Comparison of ENCODE assay signal across 33 mouse cellular contexts in the genomic region with DNA sequence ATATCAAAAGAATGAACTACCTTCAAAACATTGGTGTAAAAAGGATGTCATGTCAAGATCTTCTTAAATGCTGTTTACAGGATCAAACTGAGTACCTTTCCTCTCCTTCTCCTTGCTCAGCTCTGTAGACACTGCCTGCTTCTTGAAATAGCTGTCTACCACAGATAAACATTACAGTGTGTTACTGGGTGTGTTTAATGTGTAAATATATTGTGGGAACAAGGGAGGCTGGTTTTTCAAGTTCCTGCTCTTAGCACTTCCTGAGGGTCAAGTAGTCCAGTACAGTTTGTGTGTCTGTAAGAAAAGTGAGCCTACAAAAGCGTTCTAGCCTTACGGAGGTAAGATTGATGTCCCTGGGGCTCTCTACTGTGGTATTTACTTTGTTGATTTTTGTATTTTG. TPM values are rescaled to one million over a fixed set of nuclear protein-coding genes. Genes with fewer than 3 reads are reported as not detected.
DNase-seq lines count a peak whose midpoint lies in the region; ATAC-seq and TF ChIP-seq lines count a peak whose summit lies in the region.
"Had no signal": no experiment of that assay in that cellular context is flagged by ENCODE, and none has a peak within 500 bp of the region (broad histone marks: within the 10 kb centered on the region; RNA-seq: fewer than 3 reads in every experiment).

No protein-coding gene starts in this region.

- H3K4me3 ChIP-seq in lung, postnatal 0 days (ENCODE audit: low read depth, low read length) = no peak overlapping the region
- no peak overlapping the region for H3K4me3 ChIP-seq in lung, adult 2 months (replicated peaks; ENCODE audit: extremely low read depth, low read depth, low read length)
- no peak overlapping the region for H3K4me3 ChIP-seq in stomach, postnatal 0 days (ENCODE audit: low read depth, low read length)
- no peak overlapping the region for H3K4me3 ChIP-seq in hindbrain, postnatal 0 days (ENCODE audit: low read length)
- H3K4me3 ChIP-seq: embryonic facial prominence, embryonic 12.5 days; embryonic facial prominence, embryonic 15.5 days; gastrocnemius, adult 2 months; hindbrain, embryonic 12.5 days; hindbrain, embryonic 15.5 days had no signal

- TF ChIP-seq EP300 in lung, postnatal 0 days (IDR thresholded peaks at IDR 0.05) = peak; percentile 46; the same call in 1 of the 2 replicates
- TF ChIP-seq EP300 in stomach, postnatal 0 days (optimal IDR thresholded peaks at IDR 0.05) = no peak

- no peak overlapping the region for H3K4me2 ChIP-seq in lung, postnatal 0 days (replicated peaks; ENCODE audit: low read depth, low read length)
- no peak overlapping the region for H3K4me2 ChIP-seq in stomach, postnatal 0 days (replicated peaks; ENCODE audit: low read depth)
- H3K4me2 ChIP-seq in hindbrain, postnatal 0 days (ENCODE audit: low read depth, low read length) = no peak overlapping the region
- H3K4me2 ChIP-seq: embryonic facial prominence, embryonic 12.5 days; embryonic facial prominence, embryonic 15.5 days; heart, embryonic 11.5 days; hindbrain, embryonic 12.5 days; hindbrain, embryonic 15.5 days had no signal

- no peaks in the 10 kb centered on the region for H3K9me3 ChIP-seq in lung, postnatal 0 days (ENCODE audit: low read length)
- no peaks in the 10 kb centered on the region for H3K9me3 ChIP-seq in stomach, postnatal 0 days (ENCODE audit: control insufficient read depth, low read length)
- no peaks in the 10 kb centered on the region for H3K9me3 ChIP-seq in hindbrain, postnatal 0 days (ENCODE audit: low read length)
- H3K9me3 ChIP-seq: embryonic facial prominence, embryonic 12.5 days; embryonic facial prominence, embryonic 15.5 days; hindbrain, embryonic 12.5 days; hindbrain, embryonic 15.5 days had no signal

- no peak for TF ChIP-seq POLR2A in lung, adult 2 months (IDR thresholded peaks at IDR 0.05; ENCODE audit: borderline replicate concordance, extremely low read depth, low read depth, low read length)

- no peak overlapping the region for H3K9ac ChIP-seq in lung, postnatal 0 days (replicated peaks; ENCODE audit: low read depth)
- no peak overlapping the region for H3K9ac ChIP-seq in stomach, postnatal 0 days (ENCODE audit: low read length)
- no peak overlapping the region for H3K9ac ChIP-seq in hindbrain, postnatal 0 days (replicated peaks; ENCODE audit: low read length)
- H3K9ac ChIP-seq: embryonic facial prominence, embryonic 12.5 days; embryonic facial prominence, embryonic 15.5 days; forebrain, postnatal 0 days; hindbrain, embryonic 12.5 days; hindbrain, embryonic 15.5 days had no signal

- no peak for TF ChIP-seq CTCF in lung, postnatal 0 days (IDR thresholded peaks at IDR 0.05)
- no peak for TF ChIP-seq CTCF in lung, adult 2 months (IDR thresholded peaks at IDR 0.05; ENCODE audit: insufficient read depth, low read length)
- TF ChIP-seq CTCF in stomach, postnatal 0 days (IDR thresholded peaks at IDR 0.05; ENCODE audit: low read depth) = no peak
- TF ChIP-seq CTCF in hindbrain, postnatal 0 days (IDR thresholded peaks at IDR 0.05; ENCODE audit: low read depth) = no peak

- H3K27ac ChIP-seq in lung, postnatal 0 days (ENCODE audit: low read length) = no peak overlapping the region
- H3K27ac ChIP-seq in stomach, postnatal 0 days (replicated peaks) = no peak overlapping the region
- no peak overlapping the region for H3K27ac ChIP-seq in hindbrain, postnatal 0 days
- H3K27ac ChIP-seq: embryonic facial prominence, embryonic 12.5 days; embryonic facial prominence, embryonic 15.5 days; gastrocnemius, adult 2 months; hindbrain, embryonic 12.5 days; hindbrain, embryonic 15.5 days had no signal

- no peaks in the 10 kb centered on the region for H3K36me3 ChIP-seq in lung, postnatal 0 days (ENCODE audit: insufficient read depth, low read length)
- no peaks in the 10 kb centered on the region for H3K36me3 ChIP-seq in stomach, postnatal 0 days (ENCODE audit: control insufficient read depth, insufficient read depth, low read length)
- no peaks in the 10 kb centered on the region for H3K36me3 ChIP-seq in hindbrain, postnatal 0 days (ENCODE audit: insufficient read depth, low read length)
- H3K36me3 ChIP-seq: embryonic facial prominence, embryonic 12.5 days; embryonic facial prominence, embryonic 15.5 days; hindbrain, embryonic 12.5 days; hindbrain, embryonic 15.5 days had no signal

- 58% methylated on average over 2 of the region's 2 CpGs for WGBS in lung, postnatal 0 days
- 64% methylated on average over 2 of the region's 2 CpGs for WGBS in lung, adult 2 months
- WGBS in stomach, postnatal 0 days = 61% methylated on average over 2 of the region's 2 CpGs
- 92% methylated on average over 2 of the region's 2 CpGs for WGBS in hindbrain, postnatal 0 days

- no peaks in the 10 kb centered on the region for H3K4me1 ChIP-seq in lung, postnatal 0 days (ENCODE audit: insufficient read depth, low read depth, low read length)
- no peaks in the 10 kb centered on the region for H3K4me1 ChIP-seq in lung, adult 2 months (ENCODE audit: control insufficient read depth, insufficient read depth, low read length)
- H3K4me1 ChIP-seq in stomach, postnatal 0 days (replicated peaks; ENCODE audit: control insufficient read depth, insufficient read depth) = no peaks in the 10 kb centered on the region
- no peaks in the 10 kb centered on the region for H3K4me1 ChIP-seq in hindbrain, postnatal 0 days (ENCODE audit: insufficient read depth, low read length)
- H3K4me1 ChIP-seq: embryonic facial prominence, embryonic 12.5 days; embryonic facial prominence, embryonic 15.5 days; hindbrain, embryonic 12.5 days; hindbrain, embryonic 15.5 days had no signal

- peak; percentile 56 for ATAC-seq in lung, postnatal 0 days
- peak; percentile 66; the same call in 1 of the 2 replicates for ATAC-seq in stomach, postnatal 0 days (ENCODE audit: low FRiP score, low TSS enrichment)
- ATAC-seq in hindbrain, postnatal 0 days = no peak
- ATAC-seq: activated CD4-positive, CD25-positive, alpha-beta regulatory T cell, adult 4 months; forebrain, embryonic 14.5 days; forebrain, postnatal 0 days had no signal

- no peaks in the 10 kb centered on the region for H3K27me3 ChIP-seq in lung, postnatal 0 days (replicated peaks; ENCODE audit: insufficient read depth, low read length)
- no peaks in the 10 kb centered on the region for H3K27me3 ChIP-seq in stomach, postnatal 0 days (ENCODE audit: control insufficient read depth, insufficient read depth, low read length)
- no peaks in the 10 kb centered on the region for H3K27me3 ChIP-seq in hindbrain, postnatal 0 days (ENCODE audit: insufficient read depth, low read length)
- H3K27me3 ChIP-seq: embryonic facial prominence, embryonic 12.5 days; embryonic facial prominence, embryonic 15.5 days; hindbrain, embryonic 12.5 days; hindbrain, embryonic 15.5 days had no signal

- peak; percentile 40 for DNase-seq in lung, postnatal 0 days (ENCODE audit: low spot score)
- DNase-seq in lung, adult 2 months = no peak
- peak; percentile 3 for DNase-seq in 416B (ENCODE audit: low read depth)
- peak; percentile 41 for DNase-seq in lung, postnatal 36 days
- no peak for DNase-seq in stomach, postnatal 0 days (ENCODE audit: low spot score)
- no peak for DNase-seq in hindbrain, postnatal 0 days (ENCODE audit: low spot score)
- DNase-seq: adrenal gland, adult 8-10 months; adrenal gland, postnatal 25 days; cerebellum, adult 18-20 months; cerebellum, adult 9-11 months; cerebellum, postnatal 25 days; forebrain, postnatal 0 days; gastrocnemius, adult 2 months; gastrocnemius, postnatal 14 days; heart, adult 11 months had no signal

RNA-seq across cellular contexts. Expression of gene H2al3, which starts 12.4 kb away (rescaled TPM):
- not detected in 2 replicates for polyA plus RNA-seq in lung, postnatal 0 days (2015; fragmentation: Nextera tagmentation; extraction: Ambion mirVana)
- polyA plus RNA-seq in lung, adult 2 months (2012; rRNA removed) = not detected in 2 replicates
- not detected in 2 replicates for polyA plus RNA-seq in stomach, postnatal 0 days (2015; fragmentation: Nextera tagmentation; extraction: Ambion mirVana)
- not detected in 2 replicates for total RNA-seq in hindbrain, postnatal 0 days (2014; rRNA removed)
- not detected in 2 replicates for polyA plus RNA-seq in hindbrain, postnatal 0 days (2015; fragmentation: Nextera tagmentation; extraction: Ambion mirVana)
- total RNA-seq: adrenal gland, postnatal 25 days; common myeloid progenitor, adult 5-6 weeks; ES-E14; forebrain, postnatal 0 days; gastrocnemius, adult 2 months; gastrocnemius, postnatal 14 days; gastrocnemius, postnatal 4 days; heart, adult 8-10 months; heart, postnatal 25 days; hematopoietic stem cell, adult 5-6 weeks had no signal
- polyA plus RNA-seq: activated CD4-positive, CD25-positive, alpha-beta regulatory T cell, adult 4 months; brain, embryonic 14.5 days; embryonic facial prominence, embryonic 12.5 days; embryonic facial prominence, embryonic 15.5 days; forebrain, embryonic 11.5 days; forebrain, embryonic 14.5 days; forebrain, postnatal 0 days; frontal cortex, adult 2 months; heart, embryonic 11.5 days; heart, embryonic 14.5 days; heart, postnatal 0 days; hindbrain, embryonic 12.5 days; hindbrain, embryonic 15.5 days had no signal

RNA-seq across cellular contexts. Expression of gene Hypm, which starts 15.1 kb away (rescaled TPM):
- polyA plus RNA-seq in lung, postnatal 0 days (2015; fragmentation: Nextera tagmentation; extraction: Ambion mirVana) = not detected in 2 replicates
- polyA plus RNA-seq in lung, adult 2 months (2012; rRNA removed) = not detected in 2 replicates
- not detected in 2 replicates for polyA plus RNA-seq in stomach, postnatal 0 days (2015; fragmentation: Nextera tagmentation; extraction: Ambion mirVana)
- total RNA-seq in hindbrain, postnatal 0 days (2014; rRNA removed) = not detected in 2 replicates
- not detected in 2 replicates for polyA plus RNA-seq in hindbrain, postnatal 0 days (2015; fragmentation: Nextera tagmentation; extraction: Ambion mirVana)
- total RNA-seq: adrenal gland, postnatal 25 days; common myeloid progenitor, adult 5-6 weeks; ES-E14; forebrain, postnatal 0 days; gastrocnemius, adult 2 months; gastrocnemius, postnatal 14 days; gastrocnemius, postnatal 4 days; heart, adult 8-10 months; heart, postnatal 25 days; hematopoietic stem cell, adult 5-6 weeks had no signal
- polyA plus RNA-seq: activated CD4-positive, CD25-positive, alpha-beta regulatory T cell, adult 4 months; brain, embryonic 14.5 days; embryonic facial prominence, embryonic 12.5 days; embryonic facial prominence, embryonic 15.5 days; forebrain, embryonic 11.5 days; forebrain, embryonic 14.5 days; forebrain, postnatal 0 days; frontal cortex, adult 2 months; heart, embryonic 11.5 days; heart, embryonic 14.5 days; heart, postnatal 0 days; hindbrain, embryonic 12.5 days; hindbrain, embryonic 15.5 days had no signal

RNA-seq across cellular contexts. Expression of gene Sytl5, which starts 23.6 kb away (rescaled TPM):
- polyA plus RNA-seq in lung, postnatal 0 days (2015; fragmentation: Nextera tagmentation; extraction: Ambion mirVana) = 0.67 and 0.85 TPM in 2 replicates
- polyA plus RNA-seq in lung, adult 2 months (2012; rRNA removed) = 0.09 and 0.11 TPM in 2 replicates
- 1.5 and 2.0 TPM in 2 replicates for polyA plus RNA-seq in stomach, postnatal 0 days (2015; fragmentation: Nextera tagmentation; extraction: Ambion mirVana)
- total RNA-seq in hindbrain, postnatal 0 days (2014; rRNA removed) = 0.29 and 0.31 TPM in 2 replicates
- 0.49 and 0.51 TPM in 2 replicates for polyA plus RNA-seq in hindbrain, postnatal 0 days (2015; fragmentation: Nextera tagmentation; extraction: Ambion mirVana)
- total RNA-seq: common myeloid progenitor, adult 5-6 weeks had no signal
- polyA plus RNA-seq: activated CD4-positive, CD25-positive, alpha-beta regulatory T cell, adult 4 months; heart, postnatal 0 days; hindbrain, embryonic 12.5 days had no signal

Comparison
In these comparisons a context has a peak if more than half of its experiments do, and no peak if none do; other contexts are left out.
1. DNase-seq: peak in lung, postnatal 0 days (single experiment), 416B (single experiment) and lung, postnatal 36 days (single experiment); none in lung, adult 2 months (single experiment), stomach, postnatal 0 days (single experiment) and hindbrain, postnatal 0 days (single experiment).